Mouse (Mus musculus) kidney, adult 2 months (tissue): Measurements from ENCODE around the gene Cntrob. TPM values are rescaled to one million over a fixed set of nuclear protein-coding genes. Genes with fewer than 3 reads are reported as not detected.

Source experiments
- DNase-seq: peaks from one replicate; pipeline ENCODE4 v3.0.0; 2021
- H3K27ac ChIP-seq: fragments of 200-500 bp; 2 replicates; pipeline ENCODE4 v1.5.1; 2012; ENCODE audit warnings: low read depth, low read length, control low read depth, inconsistent platforms; ENCODE audit not compliant: insufficient read depth
- H3K27me3 ChIP-seq: fragments of 200-500 bp; replicated peaks from 2 replicates; pipeline ENCODE4 v1.6.1; 2012; ENCODE audit warnings: mild to moderate bottlenecking, moderate library complexity, low read length, inconsistent platforms; ENCODE audit not compliant: control insufficient read depth, insufficient read depth
- H3K36me3 ChIP-seq: fragments of 200-500 bp; 2 replicates; pipeline ENCODE4 v1.6.1; 2012; ENCODE audit warnings: mild to moderate bottlenecking, moderate library complexity, low read length, inconsistent platforms; ENCODE audit not compliant: control insufficient read depth, insufficient read depth
- H3K4me1 ChIP-seq: fragments of 200-500 bp; 2 replicates; pipeline ENCODE4 v1.6.1; 2011; ENCODE audit warnings: low read length; ENCODE audit not compliant: control insufficient read depth, insufficient read depth
- H3K4me3 ChIP-seq: fragments of 200-500 bp; 2 replicates; pipeline ENCODE4 v1.5.1; 2011; ENCODE audit warnings: mild to moderate bottlenecking, low read depth, low read length, control low read depth; ENCODE audit not compliant: insufficient read depth
- CTCF ChIP-seq: fragments of 200-500 bp; conservative IDR thresholded peaks from 2 replicates; pipeline ENCODE4 v1.5.1; 2011; ENCODE audit warnings: low read depth, mild to moderate bottlenecking, control low read depth, low read length, moderate library complexity, mixed read lengths; ENCODE audit not compliant: insufficient read depth, insufficient read length
- POLR2A ChIP-seq: fragments of 200-500 bp; IDR thresholded peaks from one replicate; pipeline ENCODE4 v1.6.1; 2011; ENCODE audit warnings: low read depth, low read length, control low read depth
- WGBS: fragments of 180-500 bp; shearing (Covaris S2); methylation state at CpG from one replicate; pipeline ENCODE4 v1.1.7; 2018; 5-methylcytosine and 5-hydroxymethylcytosine counted together
- polyA plus RNA-seq: library from polyadenylated mRNA; depleted of rRNA; stranded (reverse); fragments of >200 nt; gene quantifications from 2 replicates; pipeline ENCODE4 v1.2.3, GENCODE M21; 2012

Gene Cntrob
- polyA plus RNA-seq, 1 experiment = 4.6 TPM

DNA sequence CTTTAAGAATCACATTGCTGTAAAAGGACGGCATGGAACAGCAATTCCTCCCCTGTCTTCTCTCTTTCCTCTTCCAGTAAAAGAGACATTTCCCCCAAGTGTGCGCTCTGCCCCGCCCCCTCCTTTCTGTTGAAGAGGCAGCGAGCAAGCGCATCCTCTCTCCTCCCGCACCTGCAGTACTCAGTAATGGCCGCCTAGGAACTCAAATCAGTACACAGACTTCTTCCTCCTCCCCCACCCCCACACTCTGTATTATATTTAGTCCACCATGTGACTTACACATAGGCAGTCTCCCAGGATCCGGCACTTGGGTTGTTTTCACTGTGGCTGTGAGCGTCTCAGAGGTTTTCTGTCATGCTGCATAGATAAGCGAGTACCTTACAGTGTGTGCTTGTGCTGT is 57.3 kb downstream of the Cntrob start:
- peak; percentile 12 for DNase-seq
- no peaks in the 10 kb centered on the region for H3K4me1 ChIP-seq
- TF ChIP-seq CTCF (no peak), POLR2A (no peak)
- H3K4me3 ChIP-seq = no peak overlapping the region
- no peaks in the 10 kb centered on the region for H3K36me3 ChIP-seq
- H3K27ac ChIP-seq = no peak overlapping the region
- no peaks in the 10 kb centered on the region for H3K27me3 ChIP-seq
- 13% methylated on average over 10 of the region's 10 CpGs for WGBS

DNA sequence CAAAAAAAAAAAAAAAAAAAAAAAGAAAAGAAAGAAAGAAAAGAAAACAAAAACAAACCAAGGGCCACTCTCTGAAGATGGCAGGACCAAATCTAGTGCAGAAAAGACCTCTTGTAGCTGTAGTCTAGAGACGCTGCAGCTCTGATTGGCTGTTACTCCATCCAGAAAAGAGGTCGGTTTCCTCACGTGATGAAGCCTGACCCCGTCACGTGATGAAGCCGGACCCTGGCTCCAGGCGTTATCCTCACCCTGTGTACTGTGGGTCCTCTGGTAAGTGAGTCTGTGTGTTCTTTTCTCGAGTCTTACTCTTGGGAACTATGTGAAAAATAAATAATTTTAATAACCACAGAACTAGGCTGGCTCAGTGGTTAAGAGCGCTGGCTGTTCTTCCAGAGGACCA is 58.2 kb downstream of the Cntrob start:
- Histone ChIP-seq H3K4me3 (no peak overlapping the region), H3K27me3 (no peaks in the 10 kb centered on the region), H3K36me3 (no peaks in the 10 kb centered on the region), H3K4me1 (no peaks in the 10 kb centered on the region), H3K27ac (no peak overlapping the region)
- DNase-seq = no peak
- no peak for TF ChIP-seq POLR2A
- TF ChIP-seq CTCF = no peak
- WGBS = 78% methylated on average over 9 of the region's 9 CpGs

DNA sequence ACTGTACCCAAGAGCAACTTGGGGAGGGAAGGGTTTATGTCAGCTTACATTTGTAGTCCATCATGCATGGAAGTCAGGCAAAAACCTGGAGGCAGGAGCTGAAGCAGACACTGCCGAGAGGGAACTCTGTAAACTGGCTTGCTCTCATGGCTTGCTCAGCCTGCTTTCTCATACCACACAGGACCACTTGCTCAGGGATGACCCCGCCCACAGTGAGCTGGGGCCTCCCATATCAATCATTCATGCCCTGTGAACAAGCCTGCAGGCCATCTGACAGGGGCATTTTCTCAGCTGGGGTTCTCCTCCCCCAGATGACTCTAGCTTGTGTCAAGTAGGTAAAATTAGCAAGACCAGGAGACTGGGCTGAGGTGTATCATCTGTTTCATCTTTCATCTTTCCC is 59.3 kb downstream of the Cntrob start:
- no peak for TF ChIP-seq CTCF
- TF ChIP-seq POLR2A = no peak
- DNase-seq = no peak
- Histone ChIP-seq H3K36me3 (no peaks in the 10 kb centered on the region), H3K4me3 (no peak overlapping the region), H3K27ac (no peak overlapping the region), H3K27me3 (no peaks in the 10 kb centered on the region), H3K4me1 (no peaks in the 10 kb centered on the region)
- 51% methylated on average over 2 of the region's 2 CpGs for WGBS

DNA sequence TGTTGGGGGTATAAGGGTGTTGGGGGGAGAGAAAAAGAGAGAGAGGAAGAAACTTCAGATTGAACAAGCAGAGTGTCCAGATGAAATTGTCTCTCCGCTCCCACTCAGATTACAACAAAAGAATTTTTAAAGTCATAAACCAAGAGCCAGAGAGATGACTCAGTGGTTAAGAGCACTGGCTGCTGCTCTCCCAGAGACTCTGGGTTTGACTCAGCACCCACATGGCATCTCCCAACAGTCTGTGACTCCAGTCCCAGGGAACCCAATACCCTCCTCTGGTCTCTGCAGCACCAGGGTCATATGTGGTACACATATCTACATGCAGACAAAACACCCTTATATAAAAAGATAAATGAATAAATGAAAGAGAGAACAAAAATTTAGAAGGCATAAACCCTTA is 63.5 kb downstream of the Cntrob start:
- no peak overlapping the region for H3K27ac ChIP-seq
- WGBS = 97% methylated on average over 1 of the region's 1 CpGs
- no peak for DNase-seq
- H3K27me3 ChIP-seq = no peaks in the 10 kb centered on the region
- H3K4me1 ChIP-seq = no peaks in the 10 kb centered on the region
- H3K4me3 ChIP-seq = no peak overlapping the region
- TF ChIP-seq POLR2A = no peak
- no peaks in the 10 kb centered on the region for H3K36me3 ChIP-seq

DNA sequence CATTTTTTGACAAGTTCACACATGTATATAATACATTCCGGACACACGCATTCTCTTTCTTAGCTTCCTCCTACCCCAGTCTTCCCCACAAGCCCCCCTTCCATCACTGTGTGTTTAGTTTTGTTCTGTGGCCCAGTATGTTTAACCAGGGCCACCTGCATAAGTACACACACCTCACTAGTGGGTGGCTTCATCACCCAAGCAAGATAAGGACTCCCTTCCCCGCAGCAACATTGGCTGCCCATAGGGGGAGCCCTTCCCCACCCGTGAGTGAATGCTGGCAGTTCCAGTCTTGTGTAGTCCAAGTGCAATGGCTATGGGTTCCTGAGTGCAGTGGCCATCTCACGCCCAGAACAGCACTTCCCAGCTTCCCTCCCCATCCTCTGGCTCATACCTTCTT is 65.3 kb downstream of the Cntrob start:
- Histone ChIP-seq H3K4me3 (no peak overlapping the region), H3K4me1 (no peaks in the 10 kb centered on the region), H3K27me3 (no peaks in the 10 kb centered on the region), H3K27ac (no peak overlapping the region), H3K36me3 (no peaks in the 10 kb centered on the region)
- peak; percentile 39 for DNase-seq
- WGBS = 60% methylated on average over 5 of the region's 5 CpGs
- TF ChIP-seq CTCF (peak; percentile 84), POLR2A (no peak)

DNA sequence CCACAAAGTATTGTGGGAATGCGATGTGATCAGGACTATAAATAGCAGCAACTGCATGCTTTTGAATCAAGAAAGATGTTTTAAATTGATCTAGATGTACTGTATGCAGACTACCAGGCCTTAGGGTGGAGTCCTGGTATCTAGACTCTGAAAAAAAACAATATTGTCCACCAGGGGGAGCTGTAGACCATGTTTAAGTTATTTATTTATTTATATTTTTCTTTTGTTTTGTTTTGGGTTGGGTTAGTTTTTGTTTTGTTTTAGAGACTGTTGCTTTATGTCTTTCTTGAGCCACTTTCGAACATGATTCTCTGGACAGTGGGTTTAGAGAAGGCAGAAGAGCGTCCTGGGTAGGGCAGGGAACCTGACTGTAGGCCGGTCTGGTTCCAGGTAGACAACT is 65.8 kb downstream of the Cntrob start:
- peak; percentile 64 for DNase-seq
- WGBS = 46% methylated on average over 4 of the region's 4 CpGs
- peak overlapping the region; percentile 38; the same call in 1 of the 2 replicates for H3K4me3 ChIP-seq

DNA sequence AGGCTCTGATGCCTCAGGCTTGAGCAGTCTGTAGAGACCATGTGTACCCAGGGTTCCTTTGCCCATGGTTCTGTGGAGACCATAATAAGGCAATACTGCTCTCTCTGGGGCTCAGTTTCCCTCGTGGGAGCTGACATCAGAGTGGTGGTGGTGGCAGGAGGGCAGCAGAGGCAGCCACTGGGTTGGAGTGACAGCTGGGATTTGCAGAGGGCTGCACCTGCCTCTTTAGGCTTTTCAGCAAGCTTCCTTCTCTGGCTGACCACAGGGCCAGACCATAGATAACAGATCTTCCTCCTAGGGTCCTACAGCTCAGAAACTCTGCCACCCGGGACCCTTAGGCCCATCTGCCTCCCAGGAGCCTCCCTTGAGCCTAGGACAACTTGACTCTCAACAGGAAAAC is 66.5 kb downstream of the Cntrob start:
- Histone ChIP-seq H3K36me3 (no peaks in the 10 kb centered on the region), H3K27me3 (no peaks in the 10 kb centered on the region), H3K27ac (no peak overlapping the region), H3K4me1 (no peaks in the 10 kb centered on the region), H3K4me3 (no peak overlapping the region)
- TF ChIP-seq CTCF (no peak), POLR2A (no peak)
- WGBS = 81% methylated on average over 2 of the region's 2 CpGs
- DNase-seq = no peak

More for the DNA sequence above, 65.8 kb downstream of the Cntrob start:
- no peaks in the 10 kb centered on the region for H3K27me3 ChIP-seq
- H3K4me1 ChIP-seq = no peaks in the 10 kb centered on the region
- TF ChIP-seq POLR2A (no peak), CTCF (0 out of 2 replicates have a peak, but pooled peaks have one; percentile 2)
- no peak overlapping the region for H3K27ac ChIP-seq
- no peaks in the 10 kb centered on the region for H3K36me3 ChIP-seq

DNA sequence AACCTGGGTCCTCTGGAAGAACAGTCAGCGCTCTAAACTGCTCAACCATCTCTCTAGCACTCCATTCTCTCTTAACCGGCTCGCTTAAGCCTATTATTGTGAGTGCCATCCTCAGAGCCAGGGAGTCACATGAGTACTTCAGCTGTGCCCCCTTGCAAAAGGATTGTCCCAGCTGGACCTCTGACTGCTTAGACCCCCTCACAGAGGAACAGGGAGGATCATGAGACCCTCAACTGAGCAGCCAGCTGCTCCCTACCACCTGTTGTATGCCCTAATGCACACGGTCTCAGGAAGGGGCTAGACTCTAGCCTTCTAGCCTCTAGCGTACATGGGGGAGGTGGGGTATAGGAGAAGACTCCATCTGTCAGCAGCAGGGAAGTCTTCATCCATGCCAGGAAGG is 68.8 kb downstream of the Cntrob start:
- Histone ChIP-seq H3K36me3 (no peaks in the 10 kb centered on the region), H3K4me3 (no peak overlapping the region), H3K27me3 (no peaks in the 10 kb centered on the region), H3K4me1 (no peaks in the 10 kb centered on the region), H3K27ac (no peak overlapping the region)
- WGBS = 86% methylated on average over 5 of the region's 5 CpGs
- no peak for TF ChIP-seq CTCF
- no peak for TF ChIP-seq POLR2A
- DNase-seq = no peak
